Mouse (Mus musculus) bone marrow, adult 2 months (tissue): ENCODE measurements around the gene Tab2.

Experiments used
- CTCF ChIP-seq: fragments of 200-500 bp; IDR thresholded peaks from 2 replicates; pipeline ENCODE4 v1.5.1; 2011; ENCODE audit warnings: low read length, control low read depth; ENCODE audit not compliant: control insufficient read depth, insufficient read depth
- POLR2A ChIP-seq: fragments of 200-500 bp; IDR thresholded peaks from 2 replicates; pipeline ENCODE4 v1.6.1; 2011; ENCODE audit warnings: low read depth, mild to moderate bottlenecking, control low read depth, low read length, borderline replicate concordance; ENCODE audit not compliant: control insufficient read depth

- TF ChIP-seq POLR2A (no peak), CTCF (no peak)
Observed at GRCm38 (mm10) chr10:7861937-7862657, 93.9 kb downstream of the Tab2 start.
